Mouse (Mus musculus) cerebellum, adult 2 months (tissue): ENCODE results near the gene Trpc7.

Experiments used
- CTCF ChIP-seq: fragments of 200-500 bp; IDR thresholded peaks from 2 replicates; pipeline ENCODE4 v1.5.1; 2011; ENCODE audit warnings: low read depth, mild to moderate bottlenecking, control low read depth, low read length, moderate library complexity, borderline replicate concordance; ENCODE audit not compliant: insufficient read depth
- POLR2A ChIP-seq: fragments of 200-500 bp; IDR thresholded peaks from 2 replicates; pipeline ENCODE4 v1.6.1; 2011; ENCODE audit warnings: low read length, control low read depth, borderline replicate concordance; ENCODE audit not compliant: insufficient read depth

GRCm38 (mm10) chr13:56933832-56934510 is 38.2 kb upstream of the Trpc7 start:
- TF ChIP-seq CTCF (no peak), POLR2A (no peak)
